Mouse (Mus musculus) thymus, postnatal 25 days (tissue): ENCODE results near the gene Gm20605.
"Not testable (repeated sequence)": the region's sequence is repeated elsewhere in the genome, so short reads cannot be mapped to it uniquely, and the experiment has no call there.

Source experiments
- DNase-seq: peaks from one replicate; pipeline ENCODE4 v3.0.0; 2022

Gm20605 gene

DNA sequence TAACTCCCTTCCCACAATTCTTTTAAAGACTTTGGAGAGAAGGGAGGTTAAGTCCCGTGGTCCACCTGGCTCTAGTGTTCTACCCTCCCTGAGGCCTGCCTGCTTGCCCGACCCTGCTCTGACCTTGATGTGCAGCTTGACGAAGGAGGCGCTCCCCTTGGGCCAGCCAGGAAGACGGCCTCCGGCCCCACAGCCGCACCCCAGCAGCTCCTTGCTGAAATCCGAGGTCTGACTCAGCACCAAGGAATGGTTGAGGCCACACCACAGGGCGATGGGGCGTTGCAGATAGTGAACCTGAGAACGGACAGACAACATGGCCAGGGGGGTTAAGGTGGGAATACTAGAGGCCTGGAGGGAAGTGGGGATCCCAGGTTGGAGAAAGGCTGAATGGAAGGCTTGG, 15.4 kb upstream of the Gm20605 start, which contains the start of gene Pcolce:
Gene Pcolce, minus strand, starts transcription at position 235 of the 400 bp plus-strand sequence.
- no peak for DNase-seq

DNA sequence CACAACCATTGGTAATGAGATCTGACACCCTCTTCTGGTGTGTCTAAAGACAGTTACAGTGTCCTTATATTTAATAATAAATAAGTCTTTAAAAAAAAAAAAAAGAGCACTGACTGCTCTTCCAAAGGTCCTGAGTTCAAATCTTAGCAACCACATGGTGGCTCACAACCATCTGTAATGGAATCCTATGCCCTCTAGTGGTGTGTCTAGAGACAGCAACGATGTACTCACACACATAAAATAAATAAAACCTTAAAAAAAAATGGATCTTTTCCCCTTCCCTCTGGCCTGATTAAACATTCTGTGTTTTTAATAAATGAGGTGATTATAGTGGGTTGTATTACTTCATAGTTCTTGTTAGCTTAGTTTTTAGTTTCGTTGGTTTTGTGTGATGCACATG, 14.1 kb upstream of the Gm20605 start:
- DNase-seq: not testable (repeated sequence)

- no peak for DNase-seq
Measured at GRCm38 (mm10) chr5:137615347-137615746, 13.6 kb upstream of the Gm20605 start.

DNA sequence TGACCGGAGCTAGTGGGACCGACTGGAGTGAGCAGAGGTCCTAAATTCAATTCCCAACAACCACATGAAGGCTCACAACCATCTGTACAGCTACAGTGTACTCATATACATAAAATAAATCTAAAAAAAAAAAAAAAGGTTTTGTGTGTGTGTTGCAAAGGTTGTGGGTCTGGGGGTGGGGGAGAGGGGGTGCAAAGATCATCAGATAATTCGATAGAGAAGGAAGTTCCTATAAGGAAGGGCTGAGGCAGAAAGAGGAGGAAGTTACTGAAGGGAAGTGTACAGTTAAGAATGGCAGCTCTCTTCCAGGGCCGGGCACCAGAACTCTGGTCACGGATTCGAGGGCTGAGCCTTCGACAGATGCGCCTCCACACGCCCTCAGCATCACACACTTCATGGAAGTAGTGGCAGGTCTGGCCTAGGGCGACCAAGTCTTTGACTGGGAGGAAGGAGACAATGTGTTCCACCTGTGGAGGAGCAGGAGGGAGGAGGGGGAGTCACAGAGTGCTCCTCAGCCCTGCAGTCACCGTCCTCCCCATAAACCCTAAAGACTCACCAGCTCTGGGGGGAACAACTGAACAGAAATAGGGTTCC, 4.9 kb upstream of the Gm20605 start:
- no peak for DNase-seq

DNA sequence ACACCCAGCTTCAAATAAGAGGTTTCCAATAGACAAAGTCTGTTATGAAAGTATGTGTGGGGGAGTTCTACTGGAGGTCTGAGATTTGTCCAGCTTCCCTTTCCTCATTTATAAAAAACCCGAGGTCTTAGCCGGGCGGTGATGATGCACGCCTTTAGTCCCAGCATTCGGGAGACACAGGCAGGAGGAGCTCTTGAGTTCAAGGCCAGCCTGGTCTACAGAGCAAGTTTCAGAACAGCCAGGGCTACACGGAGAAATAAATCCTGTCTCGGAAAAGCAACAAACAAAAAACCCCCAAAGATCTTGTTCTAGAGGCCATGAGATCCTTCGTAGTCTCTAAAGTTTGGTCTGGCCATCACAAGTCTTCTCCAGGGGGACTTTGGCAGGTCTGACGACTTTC, 984 bp upstream of the Gm20605 start:
- DNase-seq: peak; percentile 42

GRCm38 (mm10) chr5:137629306-137629721, 339 bp downstream of the Gm20605 start:
- no peak for DNase-seq

DNA sequence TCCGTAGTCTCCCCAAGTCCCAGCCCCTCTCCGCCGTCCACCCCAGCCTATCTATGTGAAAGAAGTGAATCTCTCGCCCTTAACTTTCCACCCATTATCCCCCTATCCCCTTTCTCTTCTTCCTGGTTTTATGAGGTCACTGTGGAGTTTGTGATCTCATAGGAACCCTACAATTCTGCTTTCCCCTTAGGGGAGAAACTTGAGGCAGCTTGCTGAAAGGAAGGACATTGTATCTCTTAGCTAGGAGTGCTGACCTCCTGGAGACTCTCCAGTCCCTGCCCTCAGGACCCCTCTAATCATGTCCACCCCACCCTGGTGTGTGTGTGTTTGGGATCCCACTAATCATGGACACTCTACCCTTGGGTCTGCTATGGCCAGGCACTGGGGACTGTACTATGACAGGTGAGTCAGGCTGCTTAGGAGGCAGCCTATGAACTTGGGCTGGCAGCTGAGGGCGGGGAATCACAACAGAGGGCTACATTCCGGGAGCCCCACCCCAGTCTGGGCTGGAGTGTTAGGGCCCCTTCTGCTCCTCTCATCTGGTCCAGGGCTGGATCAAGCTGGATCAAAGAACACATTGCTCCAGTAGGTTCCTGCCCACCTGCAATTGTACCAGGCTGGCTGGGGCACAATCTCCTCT, 1.1 kb downstream of the Gm20605 start:
- DNase-seq: peak; percentile 65

- no peak for DNase-seq
Measured at GRCm38 (mm10) chr5:137630602-137631001, 1.6 kb downstream of the Gm20605 start.

DNA sequence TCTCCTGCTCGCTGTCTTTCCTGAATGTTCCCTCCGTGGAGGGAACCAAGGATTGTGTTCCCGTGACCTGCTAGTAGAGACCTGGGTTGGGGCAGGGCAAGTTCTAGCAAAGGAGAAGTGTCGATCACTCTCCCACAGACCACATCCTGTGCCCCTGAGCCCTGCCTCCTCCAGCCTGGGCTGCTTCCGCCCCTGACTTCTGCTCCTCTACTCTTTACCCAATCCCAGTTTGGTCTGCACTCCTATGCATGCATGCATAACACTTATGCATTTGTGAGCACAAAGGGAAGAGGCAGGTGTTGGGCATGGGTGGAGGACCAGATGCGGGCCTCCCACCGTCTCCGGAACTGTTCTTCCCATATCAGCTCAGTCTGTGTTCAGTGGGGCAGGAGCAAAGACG, 2.2 kb downstream of the Gm20605 start:
- peak; percentile 89 for DNase-seq

DNA sequence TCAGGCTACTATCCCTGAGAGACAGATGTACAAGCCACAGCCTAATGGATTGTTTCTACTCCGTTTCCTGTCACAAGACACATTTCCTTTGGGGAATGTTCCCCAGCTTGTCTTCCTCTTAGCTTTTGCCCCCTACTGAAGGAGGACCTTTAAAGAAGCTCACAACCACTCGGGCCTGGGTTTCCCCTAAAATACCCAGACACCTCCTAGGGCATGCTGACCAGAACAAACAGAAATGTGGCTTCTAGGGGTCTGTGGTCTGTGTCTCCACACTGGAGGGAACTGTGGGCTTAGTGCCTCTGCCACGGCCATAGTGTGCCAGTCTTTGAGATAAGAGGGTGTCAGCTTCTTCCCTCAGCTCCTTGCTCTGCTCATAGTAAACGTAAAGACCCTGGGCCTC, 2.6 kb downstream of the Gm20605 start:
- DNase-seq: no peak

- no peak for DNase-seq
Measured at GRCm38 (mm10) chr5:137633397-137634084, 4.6 kb downstream of the Gm20605 start.

DNA sequence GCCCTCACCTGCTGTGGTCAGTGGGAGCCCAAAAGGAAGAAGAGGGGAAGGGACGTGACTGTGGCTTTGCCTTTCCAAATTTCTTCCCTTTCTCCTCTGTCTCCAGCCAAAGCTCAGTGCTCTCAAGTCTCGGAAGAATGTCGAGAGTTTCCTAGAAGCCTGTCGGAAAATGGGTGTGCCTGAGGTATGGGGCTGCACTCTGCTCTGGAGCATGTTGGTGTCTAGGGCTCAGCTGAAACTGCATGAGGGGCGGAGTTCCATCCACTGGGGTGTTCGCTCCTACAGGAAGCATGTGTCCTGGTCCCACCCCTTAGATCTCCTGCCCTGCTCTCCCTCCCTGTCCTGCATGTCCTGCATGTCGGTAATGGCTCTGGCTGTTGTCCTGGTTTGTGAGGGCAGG, 10.5 kb downstream of the Gm20605 start:
- no peak for DNase-seq

- DNase-seq: peak; percentile 54
Measured at GRCm38 (mm10) chr5:137641054-137641453, 12.1 kb downstream of the Gm20605 start, which contains the start of gene Sap25. Sap25 (plus strand) TSS chr5:137641334.

DNA sequence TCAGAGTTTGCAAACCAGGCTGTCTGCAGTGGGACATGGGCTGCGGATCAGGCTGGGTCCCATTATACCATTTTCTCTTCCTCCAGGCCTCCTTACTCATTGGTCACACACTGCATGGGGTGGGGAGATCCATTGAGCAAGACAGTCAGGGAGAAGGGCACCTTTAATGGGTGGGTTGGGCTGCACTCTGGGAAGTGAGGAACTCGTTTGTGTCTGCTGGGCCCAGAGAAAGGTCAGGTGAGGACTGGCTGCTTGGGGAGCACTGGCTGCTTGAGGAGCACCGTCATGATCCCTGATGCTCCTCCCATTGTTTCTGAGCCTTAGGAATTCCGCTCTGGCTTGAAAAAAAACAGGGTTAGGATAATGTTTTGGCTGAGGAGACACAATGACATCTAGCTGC, 13.9 kb downstream of the Gm20605 start:
- DNase-seq: no peak

GRCm38 (mm10) chr5:137644484-137644883, 15.5 kb downstream of the Gm20605 start:
- DNase-seq: no peak

DNA sequence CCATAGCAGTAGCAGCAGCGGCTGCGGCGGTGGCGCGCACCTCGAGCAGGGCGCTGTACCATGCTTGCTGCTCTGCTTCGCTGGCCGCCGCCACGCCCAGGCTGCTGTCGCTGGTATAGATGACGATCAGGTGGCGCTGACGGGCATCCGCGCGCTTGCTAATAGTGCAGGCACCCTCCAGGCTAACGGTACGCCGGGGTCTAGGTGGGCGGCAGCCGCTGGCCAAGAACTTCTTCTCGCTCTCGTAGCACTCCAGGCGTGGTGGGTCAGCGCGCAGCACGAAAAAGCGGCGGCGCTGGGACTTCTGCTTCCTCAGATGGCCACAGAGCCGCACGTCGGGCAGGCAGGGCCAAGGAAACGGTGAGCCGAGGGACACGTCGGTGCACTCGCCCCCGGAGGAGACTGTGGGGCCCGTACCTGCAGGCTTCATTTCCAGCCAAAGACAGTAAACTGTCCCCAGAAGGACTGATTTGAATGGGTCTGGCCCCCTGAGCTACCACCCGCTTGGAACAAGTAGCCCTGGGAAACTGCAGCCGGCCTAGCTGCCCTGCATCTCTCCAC, 16.2 kb downstream of the Gm20605 start:
- DNase-seq: no peak

- no peak for DNase-seq
Measured at GRCm38 (mm10) chr5:137645652-137646091, 16.7 kb downstream of the Gm20605 start, which contains the start of gene Irs3. Irs3 (minus strand) TSS chr5:137645714.

DNA sequence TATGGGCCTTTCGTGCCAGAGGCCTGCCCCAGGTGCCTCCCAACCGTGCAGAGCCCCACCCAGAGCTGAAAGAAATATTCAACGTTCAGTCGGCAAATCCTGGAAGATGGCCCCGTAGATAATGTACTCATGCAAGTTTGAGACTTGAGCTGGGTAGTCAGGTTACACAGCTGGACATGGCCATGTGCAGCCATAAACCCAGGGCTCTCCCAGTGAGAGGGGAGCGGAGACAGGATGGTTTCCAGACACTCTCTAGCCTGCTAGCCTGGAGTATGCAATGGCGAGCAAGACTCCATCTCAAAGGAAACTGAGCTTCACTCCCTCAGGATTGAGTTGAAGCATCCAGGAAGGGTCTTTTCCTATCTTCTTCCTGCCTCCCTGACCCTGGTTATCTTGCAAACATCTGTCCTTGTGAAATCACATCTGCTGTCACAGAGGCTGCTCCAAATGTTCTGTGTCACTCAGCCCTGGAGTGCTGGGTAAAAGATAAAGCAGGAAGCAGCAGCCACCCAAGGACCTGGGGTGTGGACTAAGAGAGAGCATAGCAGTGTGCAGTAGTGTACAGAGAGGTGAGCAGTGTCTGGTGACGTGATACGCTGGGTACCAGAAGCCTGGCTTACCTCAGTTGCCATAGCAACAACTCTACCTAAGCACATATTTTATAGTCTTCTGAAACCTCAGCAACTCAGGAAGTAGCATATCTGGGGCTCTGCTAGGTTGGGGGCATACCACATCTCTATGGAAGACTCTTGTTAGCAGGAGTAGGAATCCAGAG, 19.0 kb downstream of the Gm20605 start:
- DNase-seq: no peak

- no peak for DNase-seq
Measured at GRCm38 (mm10) chr5:137649251-137649650, 20.3 kb downstream of the Gm20605 start.

- no peak for DNase-seq
Measured at GRCm38 (mm10) chr5:137649669-137650571, 20.9 kb downstream of the Gm20605 start.

GRCm38 (mm10) chr5:137652474-137652873, 23.5 kb downstream of the Gm20605 start:
- peak; percentile 69 for DNase-seq

DNA sequence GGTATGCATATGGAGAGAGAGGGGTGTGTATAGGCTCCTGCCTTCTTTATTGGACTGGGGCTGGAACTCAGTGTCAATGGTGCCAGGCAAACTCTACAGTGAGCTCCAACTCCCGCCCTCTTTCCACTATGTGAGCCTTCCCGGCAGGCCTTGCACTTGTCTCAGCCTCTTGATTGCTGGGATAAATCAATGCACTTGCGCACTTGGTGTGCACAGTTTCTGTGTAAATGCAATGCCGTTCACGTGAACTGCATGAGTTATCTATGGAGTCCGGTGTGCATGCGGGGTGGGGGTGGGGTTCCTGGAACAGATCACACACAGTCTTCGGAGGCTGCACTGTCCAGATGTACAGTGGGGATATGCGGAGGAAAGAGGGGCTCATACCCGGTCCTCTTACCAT, 24.4 kb downstream of the Gm20605 start:
- no peak for DNase-seq
